8 mouse cellular contexts compared by ENCODE assay signal in genomic region chr11:6444077-6444853, GRCm38 (mm10). TPM values are rescaled to one million over a fixed set of nuclear protein-coding genes. Genes with fewer than 3 reads are reported as not detected.
DNase-seq lines count a peak whose midpoint lies in the region; ATAC-seq and TF ChIP-seq lines count a peak whose summit lies in the region.

H2afv (minus strand) TSS chr11:6444443.

- WGBS in cerebellum, adult 2 months: under 1% methylated on average over 77 of the region's 80 CpGs
- WGBS in forebrain, postnatal 0 days: under 1% methylated on average over 69 of the region's 80 CpGs
- under 1% methylated on average over 56 of the region's 80 CpGs for WGBS in lung, embryonic 15.5 days

- TF ChIP-seq POLR2A in MEL (IDR thresholded peaks at IDR 0.05; ENCODE audit: control insufficient read depth in 1 of 2, insufficient read depth in 1 of 2, low read depth in 1 of 2, low read length in 2 of 2, poor library complexity in 1 of 2): peak; percentile 27 to 80; a peak in 3 of 4 replicates
- peak; percentile 51; the same call in 1 of the 2 replicates for TF ChIP-seq POLR2A in cerebellum, adult 2 months (IDR thresholded peaks at IDR 0.05; ENCODE audit: borderline replicate concordance, insufficient read depth, low read length)

- H3K4me3 ChIP-seq in MEL (ENCODE audit: control insufficient read depth in 1 of 2, insufficient read depth in 1 of 2, low read depth in 2 of 2, low read length in 2 of 2): peak within 1 kb of the TSS; percentile 78 to 91
- peak within 1 kb of the TSS; percentile 95 for H3K4me3 ChIP-seq in cerebellum, adult 2 months (replicated peaks; ENCODE audit: insufficient read depth, low read depth, low read length)
- peak within 1 kb of the TSS; percentile 75 for H3K4me3 ChIP-seq in forebrain, postnatal 0 days (ENCODE audit: low read depth, low read length)
- H3K4me3 ChIP-seq in lung, embryonic 15.5 days: peak within 1 kb of the TSS; percentile 85

- no peak; a peak in 1 of 4 replicates for TF ChIP-seq EP300 in MEL (IDR thresholded peaks at IDR 0.05; ENCODE audit: low read depth in 1 of 2, low read length in 2 of 2)

- ATAC-seq in forebrain, postnatal 0 days: peak; percentile 99
- peak; percentile 99 for ATAC-seq in lung, embryonic 15.5 days (ENCODE audit: borderline replicate concordance, extremely low read depth, low FRiP score, low TSS enrichment)

- peaks cover 2% of the 10 kb centered on the region for H3K79me2 ChIP-seq in MEL (ENCODE audit: control insufficient read depth, insufficient read depth, low read length, poor library complexity)

- H3K9me3 ChIP-seq in MEL (replicated peaks; ENCODE audit: insufficient read depth, low read length): no peaks in the 10 kb centered on the region
- no peaks in the 10 kb centered on the region for H3K9me3 ChIP-seq in forebrain, postnatal 0 days (ENCODE audit: low read length)
- no peaks in the 10 kb centered on the region for H3K9me3 ChIP-seq in lung, embryonic 15.5 days

- peaks cover 5 to 7% of the 10 kb centered on the region in 2 experiments; a peak in 2 of 4 replicates for H3K4me1 ChIP-seq in MEL (ENCODE audit: control insufficient read depth in 1 of 2, insufficient read depth in 2 of 2, low read length in 2 of 2)
- peaks cover 4% of the 10 kb centered on the region; the same call in 1 of the 2 replicates for H3K4me1 ChIP-seq in cerebellum, adult 2 months (ENCODE audit: control insufficient read depth, insufficient read depth, low read length)
- H3K4me1 ChIP-seq in forebrain, postnatal 0 days (ENCODE audit: insufficient read depth): peaks cover 8% of the 10 kb centered on the region; the same call in 1 of the 2 replicates
- H3K4me1 ChIP-seq in lung, embryonic 15.5 days: peaks cover 10% of the 10 kb centered on the region

- H3K27me3 ChIP-seq in MEL (ENCODE audit: control insufficient read depth in 1 of 2, insufficient read depth in 2 of 2, low read length in 2 of 2): no peaks in the 10 kb centered on the region
- no peaks in the 10 kb centered on the region for H3K27me3 ChIP-seq in cerebellum, adult 2 months (ENCODE audit: control insufficient read depth, insufficient read depth, low read length)
- no peaks in the 10 kb centered on the region for H3K27me3 ChIP-seq in forebrain, postnatal 0 days (ENCODE audit: insufficient read depth, low read length)
- no peaks in the 10 kb centered on the region for H3K27me3 ChIP-seq in lung, embryonic 15.5 days

- DNase-seq in MEL (ENCODE audit: low read depth, low spot score): peak; percentile 100
- DNase-seq in cerebellum, adult 2 months: peak; percentile 100
- peak; percentile 100 for DNase-seq in forebrain, postnatal 0 days
- peak; percentile 100 for DNase-seq in heart, postnatal 4 days
- peak; percentile 99 to 100 for DNase-seq in layer of hippocampus, adult 8-10 months (ENCODE audit: low spot score in 2 of 2)
- peak; percentile 99 for DNase-seq in ovary, adult 18-20 months (ENCODE audit: low spot score)
- DNase-seq in thymus, postnatal 0 days (ENCODE audit: low spot score): peak; percentile 100

- H3K36me3 ChIP-seq in MEL (ENCODE audit: control insufficient read depth in 1 of 2, insufficient read depth in 2 of 2, low read length in 2 of 2): peaks cover 4 to 11% of the 10 kb centered on the region in 2 experiments
- H3K36me3 ChIP-seq in forebrain, postnatal 0 days (ENCODE audit: insufficient read depth): no peaks in the 10 kb centered on the region
- H3K36me3 ChIP-seq in lung, embryonic 15.5 days: 0 out of 2 replicates have a peak, but pooled peaks cover under 1% of the 10 kb centered on the region

- peak in 1 of 3 experiments; percentile 3; a peak in 1 of 6 replicates for TF ChIP-seq CTCF in MEL (IDR thresholded peaks at IDR 0.05 in 2 of 3, conservative IDR thresholded peaks at IDR 0.05 in 1 of 3; ENCODE audit: control insufficient read depth in 1 of 3, insufficient read depth in 1 of 3, low read depth in 2 of 3, low read length in 3 of 3, poor library complexity in 1 of 3, severe bottlenecking in 1 of 3)
- TF ChIP-seq CTCF in cerebellum, adult 2 months (IDR thresholded peaks at IDR 0.05; ENCODE audit: borderline replicate concordance, insufficient read depth, low read depth, low read length): no peak
- peak; percentile 58 for TF ChIP-seq CTCF in forebrain, postnatal 0 days (IDR thresholded peaks at IDR 0.05; ENCODE audit: low read depth)

- peak within 1 kb of the TSS; percentile 62 for H3K4me2 ChIP-seq in forebrain, postnatal 0 days (ENCODE audit: low read depth)
- peak within 1 kb of the TSS; percentile 66 for H3K4me2 ChIP-seq in lung, embryonic 15.5 days

- TF ChIP-seq RAD21 in MEL (IDR thresholded peaks at IDR 0.05; ENCODE audit: low read depth, low read length): no peak

- H3K9ac ChIP-seq in MEL (ENCODE audit: control insufficient read depth, low read depth, low read length, poor library complexity, severe bottlenecking): peak within 1 kb of the TSS; percentile 91
- peak within 1 kb of the TSS; percentile 70 for H3K9ac ChIP-seq in forebrain, postnatal 0 days
- H3K9ac ChIP-seq in lung, embryonic 15.5 days: peak within 1 kb of the TSS; percentile 83

- peak within 1 kb of the TSS; percentile 76 for H3K27ac ChIP-seq in MEL (ENCODE audit: control insufficient read depth, low read depth, low read length)
- H3K27ac ChIP-seq in cerebellum, adult 2 months (ENCODE audit: insufficient read depth, low read length): peak within 1 kb of the TSS; percentile 67
- peak within 1 kb of the TSS; percentile 90 for H3K27ac ChIP-seq in forebrain, postnatal 0 days (ENCODE audit: low read depth, low read length)
- peak within 1 kb of the TSS; percentile 96 for H3K27ac ChIP-seq in lung, embryonic 15.5 days

TF ChIP-seq in MEL, 35 proteins besides CTCF, POLR2A, EP300 and RAD21:
- TF ChIP-seq UBTF (IDR thresholded peaks at IDR 0.05; ENCODE audit: borderline replicate concordance, insufficient read depth, low read depth, low read length): 0 out of 2 replicates have a peak, but pooled peaks have one; percentile 25
- peak; percentile 86 for TF ChIP-seq MAX (IDR thresholded peaks at IDR 0.05; ENCODE audit: low read length)
- TF ChIP-seq TBP (IDR thresholded peaks at IDR 0.05; ENCODE audit: low read depth, low read length): peak; percentile 74
- TF ChIP-seq HCFC1 (IDR thresholded peaks at IDR 0.05; ENCODE audit: low read depth, low read length): peak; percentile 80
- peak; percentile 100 for TF ChIP-seq SIN3A (IDR thresholded peaks at IDR 0.05; ENCODE audit: low read length)
- peak; percentile 55; the same call in 1 of the 2 replicates for TF ChIP-seq MYB (IDR thresholded peaks at IDR 0.05; ENCODE audit: low read depth, low read length)
- TF ChIP-seq CHD1 (IDR thresholded peaks at IDR 0.05; ENCODE audit: low read depth, low read length): no peak
- TF ChIP-seq ETS1 (IDR thresholded peaks at IDR 0.05; ENCODE audit: low read depth, low read length): peak; percentile 69; the same call in 1 of the 2 replicates
- TF ChIP-seq NELFE (IDR thresholded peaks at IDR 0.05; ENCODE audit: low read depth, low read length): peak; percentile 62
- TF ChIP-seq ELF1 (IDR thresholded peaks at IDR 0.05; ENCODE audit: low read depth, low read length): peak; percentile 36; the same call in 1 of the 2 replicates
- TF ChIP-seq MEF2A (IDR thresholded peaks at IDR 0.05; ENCODE audit: extremely low read depth, insufficient replicate concordance, low read depth, low read length, poor library complexity, severe bottlenecking): no peak
- TF ChIP-seq CHD2 (IDR thresholded peaks at IDR 0.05; ENCODE audit: low read length): peak; percentile 39; the same call in 1 of the 2 replicates
- peak; percentile 98 for TF ChIP-seq E2F4 (IDR thresholded peaks at IDR 0.05; ENCODE audit: borderline replicate concordance, low read depth, low read length)
- TF ChIP-seq ZC3H11A (IDR thresholded peaks at IDR 0.05; ENCODE audit: low read depth, low read length): no peak
- 0 out of 2 replicates have a peak, but pooled peaks have one; percentile 5 for TF ChIP-seq USF1 (IDR thresholded peaks at IDR 0.05; ENCODE audit: low read depth, low read length)
- TF ChIP-seq MXI1 (IDR thresholded peaks at IDR 0.05; ENCODE audit: low read depth, low read length): peak; percentile 63
- TF ChIP-seq ZMIZ1 (IDR thresholded peaks at IDR 0.05; ENCODE audit: low read depth, low read length): peak; percentile 67; the same call in 1 of the 2 replicates
- peak; percentile 88; the same call in 1 of the 2 replicates for TF ChIP-seq MAZ (IDR thresholded peaks at IDR 0.05; ENCODE audit: low read depth, low read length)
- no peak for TF ChIP-seq TCF12 (IDR thresholded peaks at IDR 0.05; ENCODE audit: low read depth, low read length)
- TF ChIP-seq KAT2A (conservative IDR thresholded peaks at IDR 0.05; ENCODE audit: low read depth, low read length): peak; percentile 47

RNA-seq across cellular contexts. Expression of gene H2afv, which starts in this region (rescaled TPM):
- 70.6 and 97.2 TPM in 2 replicates for total RNA-seq in MEL (2012; rRNA removed)
- polyA plus RNA-seq in MEL (2012; ENCODE audit: insufficient read depth in 1 of 2, insufficient read length in 2 of 2, low read depth in 1 of 2, low replicate concordance in 2 of 2, missing spikeins in 1 of 2): 100 to 1,000 TPM in 1 of 2 experiments, not detected in 1; 159 TPM
- polyA plus RNA-seq in cerebellum, adult 2 months (2012; rRNA removed): 106 and 107 TPM in 2 replicates
- 55.3 and 68.0 TPM in 2 replicates for total RNA-seq in forebrain, postnatal 0 days (2014; rRNA removed)
- polyA plus RNA-seq in forebrain, postnatal 0 days (2015; fragmentation: Nextera tagmentation; extraction: Ambion mirVana): 185 and 235 TPM in 2 replicates
- total RNA-seq in heart, postnatal 4 days (2021): 100 to 1,000 TPM; 125 to 126 TPM
- total RNA-seq in layer of hippocampus, adult 8-10 months (2022): 10 to 100 TPM; 26.4 to 39.8 (median 36.9) TPM
- 540 and 574 TPM in 2 replicates for polyA plus RNA-seq in lung, embryonic 15.5 days (2015; fragmentation: Nextera tagmentation; extraction: Ambion mirVana)
- 715 and 776 TPM in 2 replicates for polyA plus RNA-seq in thymus, postnatal 0 days (2015; fragmentation: Nextera tagmentation; extraction: Ambion mirVana)

Comparison
In these comparisons a context has a peak if more than half of its experiments do, and no peak if none do; other contexts are left out.
1. Peak in every context shown above with its lines: DNase-seq, ATAC-seq, H3K4me3 ChIP-seq and H3K27ac ChIP-seq.